8 mouse cellular contexts compared by ENCODE assay signal in genomic region chr11:23895060-23895426, GRCm38 (mm10). TPM values are rescaled to one million over a fixed set of nuclear protein-coding genes. Genes with fewer than 3 reads are reported as not detected.
DNase-seq lines count a peak whose midpoint lies in the region; ATAC-seq and TF ChIP-seq lines count a peak whose summit lies in the region.

TSS of gene Papolg (minus strand) at chr11:23895253.

- H3K4me3 ChIP-seq in cortical plate, adult 2 months (ENCODE audit: insufficient read depth, low read length) = peak within 1 kb of the TSS; percentile 61
- peak within 1 kb of the TSS; percentile 100 for H3K4me3 ChIP-seq in megakaryocyte, embryonic 14.5 days (replicated peaks)

- DNase-seq in gastrocnemius, adult 8-10 months (ENCODE audit: low spot score in 2 of 2) = peak; percentile 87 to 92
- DNase-seq in hindlimb bud, embryonic 11.5 days (ENCODE audit: extremely low spot score, low read depth, low spot score) = peak; percentile 54
- DNase-seq in left cerebral cortex, adult 8-10 months (ENCODE audit: low spot score in 2 of 2) = peak; percentile 81 to 88
- DNase-seq in right cerebral cortex, postnatal 10 days (ENCODE audit: low spot score in 2 of 2) = peak; percentile 93 to 94
- DNase-seq in urinary bladder, postnatal 25 days (ENCODE audit: low spot score) = peak; percentile 89

- peaks cover 20% of the 10 kb centered on the region for H3K36me3 ChIP-seq in megakaryocyte, embryonic 14.5 days (replicated peaks; ENCODE audit: low read length)

- peak within 1 kb of the TSS; percentile 89; the same call in 1 of the 2 replicates for H3K27ac ChIP-seq in cortical plate, adult 2 months (ENCODE audit: insufficient read depth, low read length)

- ATAC-seq in activated CD4-positive, CD25-positive, alpha-beta regulatory T cell, adult 4 months = peak; percentile 92

- no peak for TF ChIP-seq CTCF in cortical plate, adult 2 months (IDR thresholded peaks at IDR 0.05; ENCODE audit: extremely low read depth, insufficient read depth, low read length)

- H3K4me1 ChIP-seq in cortical plate, adult 2 months (ENCODE audit: control insufficient read depth, insufficient read depth, low read length) = no peaks in the 10 kb centered on the region; the same call in 1 of the 2 replicates
- peaks cover 11% of the 10 kb centered on the region; the same call in 1 of the 2 replicates for H3K4me1 ChIP-seq in megakaryocyte, embryonic 14.5 days

- TF ChIP-seq POLR2A in cortical plate, adult 2 months (IDR thresholded peaks at IDR 0.05; ENCODE audit: extremely low read depth, insufficient read depth, low read length) = peak; percentile 87

- peaks cover 4% of the 10 kb centered on the region; the same call in 1 of the 2 replicates for H3K9me3 ChIP-seq in megakaryocyte, embryonic 14.5 days

- H3K27me3 ChIP-seq in megakaryocyte, embryonic 14.5 days (replicated peaks) = no peaks in the 10 kb centered on the region

RNA-seq across cellular contexts. Expression of gene Papolg, which starts in this region (rescaled TPM):
- 10 to 100 TPM; 34.0 to 43.1 TPM for polyA plus RNA-seq in activated CD4-positive, CD25-positive, alpha-beta regulatory T cell, adult 4 months (2017; shearing (Covaris generic))
- polyA plus RNA-seq in cortical plate, adult 2 months (2012; rRNA removed) = 11.6 and 11.9 TPM in 2 replicates
- 1 to 10 TPM; 4.2 to 4.8 (median 4.3) TPM for total RNA-seq in gastrocnemius, adult 8-10 months (2022)
- 10 to 100 TPM; 20.7 to 22.1 (median 21.6) TPM for total RNA-seq in left cerebral cortex, adult 8-10 months (2022)
- 0.39 and 0.91 TPM in 2 replicates for polyA plus RNA-seq in megakaryocyte, embryonic 14.5 days (2012; ENCODE audit: insufficient read depth, low replicate concordance)

Comparison
In these comparisons a context has a peak if more than half of its experiments do, and no peak if none do; other contexts are left out.
1. Peak in every context shown above with its lines: DNase-seq, ATAC-seq, H3K4me3 ChIP-seq and H3K27ac ChIP-seq.